Mouse (Mus musculus): ENCODE results near the gene Vmn1r233.

DNA sequence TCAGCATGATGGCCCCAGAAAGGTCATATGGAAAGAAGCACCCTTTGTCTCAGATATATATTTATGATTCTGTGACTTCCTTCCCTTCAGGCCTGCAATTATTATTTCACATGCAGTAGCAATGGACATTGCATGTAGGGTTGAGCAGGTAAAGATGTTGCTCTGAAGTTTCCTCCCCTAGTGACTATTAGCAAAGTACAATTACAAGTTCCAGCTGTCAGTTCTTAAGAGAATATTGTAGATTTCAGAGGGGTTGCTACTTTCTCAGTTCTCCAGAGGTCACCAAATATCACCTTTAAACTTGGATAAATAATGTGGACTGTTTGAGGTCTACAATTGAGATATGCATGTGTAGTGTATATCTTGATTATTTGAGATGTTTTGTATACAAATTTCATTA, at the start of gene Vmn1r233:
- TF ChIP-seq CTCF (IDR thresholded peaks at IDR 0.05; ENCODE audit: extremely low read depth, insufficient read depth, insufficient read length, insufficient replicate concordance) (no peak), POLR2A (IDR thresholded peaks at IDR 0.05; ENCODE audit: low read depth, low read length) (no peak)
